Mouse (Mus musculus): ENCODE measurements around the gene Plcb4. TPM values are rescaled to one million over a fixed set of nuclear protein-coding genes. Genes with fewer than 3 reads are reported as not detected.

Plcb4 gene
- total RNA-seq (2023): 1 to 10 TPM; 5.3 to 7.9 TPM

DNA sequence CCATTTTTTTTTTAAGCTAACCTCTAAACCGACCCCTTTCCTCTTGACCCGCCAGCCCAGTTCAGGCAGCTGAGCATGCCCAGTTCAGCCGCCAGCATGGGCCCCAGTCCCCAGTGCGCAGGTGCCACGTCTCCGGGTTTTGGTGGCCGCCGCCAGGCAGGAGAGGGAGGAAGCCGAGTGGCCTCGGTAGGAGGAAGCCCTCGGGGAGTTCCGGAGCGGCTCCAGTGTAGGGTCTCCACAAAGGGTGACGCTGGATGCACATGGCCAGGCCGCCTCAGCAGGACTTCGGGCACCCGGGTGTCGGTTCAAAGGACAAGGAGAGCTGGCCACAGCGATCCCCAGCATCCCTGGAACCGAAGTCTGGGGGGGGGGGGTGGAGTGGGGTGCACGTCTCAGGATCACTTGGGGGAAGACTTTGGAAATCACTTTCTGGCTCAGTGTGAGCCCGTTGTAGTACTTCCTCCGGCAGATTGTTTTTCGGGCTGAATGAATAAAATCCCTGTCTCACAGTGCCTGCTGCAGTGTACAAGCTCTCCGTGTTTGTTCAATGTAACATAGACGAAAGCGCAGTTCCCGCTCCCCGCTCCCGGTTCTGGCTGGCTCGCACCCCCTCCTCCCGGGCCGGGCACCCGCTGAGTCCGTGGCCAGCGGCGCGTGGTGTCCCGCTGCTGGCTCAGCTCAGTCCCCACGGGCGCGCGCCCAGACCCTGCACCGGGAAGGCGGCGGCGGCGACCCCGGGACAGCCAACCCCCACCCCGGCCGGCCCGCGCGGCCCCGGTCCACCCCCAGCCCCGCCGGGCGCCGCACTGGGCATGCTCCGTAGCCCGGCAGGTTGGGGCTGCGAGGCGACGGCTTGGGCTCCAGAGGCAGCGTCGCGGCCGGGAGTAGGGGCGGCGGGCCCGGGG lies at the start of gene Plcb4:
TSS of gene Plcb4 (plus strand) at position 526 of the 905 bp plus-strand sequence.

DNA sequence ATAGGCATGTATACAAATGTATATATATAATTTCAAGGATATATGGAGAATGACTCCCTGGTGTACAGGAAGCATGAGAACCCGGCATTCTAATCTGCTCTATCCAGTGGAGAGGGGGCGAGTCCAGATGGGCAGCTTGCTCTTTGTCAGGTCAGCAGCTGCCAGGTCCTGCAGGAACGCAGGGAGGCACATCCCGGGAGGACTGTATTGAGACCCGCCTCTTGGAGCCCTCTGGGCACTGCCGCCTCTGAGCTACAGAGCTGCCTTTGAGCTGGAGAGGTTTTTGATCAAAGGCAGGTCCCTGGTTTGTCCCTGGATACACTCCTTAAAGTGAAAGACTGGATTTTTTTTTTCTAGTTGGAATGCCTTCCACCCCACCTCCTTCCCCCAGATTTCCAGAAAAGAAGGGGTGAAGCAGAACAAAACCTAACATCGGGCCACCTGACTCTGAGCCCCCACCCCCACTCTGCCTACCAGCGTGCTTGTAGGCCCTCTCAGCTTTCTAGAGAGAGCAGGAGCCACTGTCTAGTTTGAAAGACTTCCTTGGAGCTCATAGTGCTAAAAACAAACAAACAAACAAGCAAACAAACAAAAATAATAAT lies 393.0 kb downstream of the Plcb4 start, which contains the start of gene Lamp5:
TSS of gene Lamp5 (plus strand) at position 552 of the 602 bp plus-strand sequence.

Data from neutrophil, adult 83 days (primary cell).